Mouse (Mus musculus) cerebellum, adult 2 months (tissue): ENCODE data around the gene Adgrl3. TPM values are rescaled to one million over a fixed set of nuclear protein-coding genes. Genes with fewer than 3 reads are reported as not detected.

Experiments
- DNase-seq, 2 experiments: peaks; one replicate each; pipeline ENCODE4 v3.0.0; 2021
- H3K27ac ChIP-seq: fragments of 200-500 bp; 2 replicates; pipeline ENCODE4 v1.5.1; 2012; ENCODE audit warnings: low read length, control low read depth, inconsistent platforms; ENCODE audit not compliant: insufficient read depth
- H3K27me3 ChIP-seq: fragments of 200-500 bp; 2 replicates; pipeline ENCODE4 v1.6.1; 2012; ENCODE audit warnings: inconsistent platforms, mild to moderate bottlenecking, low read length, moderate library complexity; ENCODE audit not compliant: control insufficient read depth, insufficient read depth
- H3K4me1 ChIP-seq: fragments of 200-500 bp; 2 replicates; pipeline ENCODE4 v1.6.1; 2011; ENCODE audit warnings: low read length; ENCODE audit not compliant: control insufficient read depth, insufficient read depth
- H3K4me3 ChIP-seq: fragments of 200-500 bp; replicated peaks from 2 replicates; pipeline ENCODE3; 2011; ENCODE audit warnings: mild to moderate bottlenecking, low read depth, low read length, control low read depth; ENCODE audit not compliant: insufficient read depth
- CTCF ChIP-seq: fragments of 200-500 bp; IDR thresholded peaks from 2 replicates; pipeline ENCODE4 v1.5.1; 2011; ENCODE audit warnings: low read depth, mild to moderate bottlenecking, control low read depth, low read length, moderate library complexity, borderline replicate concordance; ENCODE audit not compliant: insufficient read depth
- POLR2A ChIP-seq: fragments of 200-500 bp; IDR thresholded peaks from 2 replicates; pipeline ENCODE4 v1.6.1; 2011; ENCODE audit warnings: low read length, control low read depth, borderline replicate concordance; ENCODE audit not compliant: insufficient read depth
- WGBS: fragments of 180-500 bp; shearing (Covaris S2); methylation state at CpG from one replicate; pipeline ENCODE4 v1.1.7; 2018; 5-methylcytosine and 5-hydroxymethylcytosine counted together
- polyA plus RNA-seq: library from polyadenylated mRNA; depleted of rRNA; stranded (reverse); fragments of >200 nt; gene quantifications from 2 replicates; pipeline ENCODE4 v1.2.3, GENCODE M21; 2012

The Adgrl3 gene
- polyA plus RNA-seq, 1 experiment: 59.3 TPM

DNA sequence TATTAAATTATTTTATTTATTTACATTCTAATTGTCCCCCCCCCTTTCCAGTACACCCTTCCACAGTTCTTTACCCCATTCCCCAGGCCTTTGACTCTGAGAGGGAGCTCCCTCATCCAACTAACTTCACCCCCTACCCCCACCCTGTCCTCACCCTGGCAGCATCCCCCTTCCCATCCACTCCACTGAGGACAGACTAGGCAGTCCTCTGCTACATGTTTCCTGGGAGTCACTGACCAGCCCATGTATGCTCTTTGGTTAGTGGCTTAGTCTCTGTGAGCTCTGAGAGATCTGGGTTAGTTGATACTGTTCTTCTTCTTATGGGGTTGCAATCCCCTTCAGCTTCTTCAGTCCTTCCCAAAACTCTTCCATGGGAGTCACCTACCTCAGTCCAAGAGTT lies 180.4 kb downstream of the Adgrl3 start:
- Histone ChIP-seq H3K27me3 (no peaks in the 10 kb centered on the region), H3K4me1 (no peaks in the 10 kb centered on the region), H3K27ac (no peak overlapping the region), H3K4me3 (no peak overlapping the region)
- DNase-seq: no peak
- no peak for TF ChIP-seq CTCF

DNA sequence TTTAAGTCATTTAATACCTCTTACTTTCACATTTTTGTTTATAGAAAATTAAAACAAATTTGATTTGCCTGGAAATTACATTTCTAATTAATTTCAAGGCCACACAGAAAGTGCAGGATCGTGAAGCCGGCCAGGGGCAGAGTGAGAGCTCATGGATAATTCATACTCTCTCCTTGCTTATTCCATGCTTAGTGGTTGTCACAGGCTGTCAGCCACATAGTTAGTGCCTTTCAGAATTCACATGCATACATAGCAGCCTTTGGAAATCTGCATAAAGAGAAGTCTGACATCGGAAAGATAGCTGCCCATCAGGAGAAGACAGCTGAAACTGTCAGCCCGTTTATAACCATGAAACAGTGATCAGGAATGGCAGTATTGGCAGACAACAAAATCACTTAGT lies 181.9 kb downstream of the Adgrl3 start:
- Histone ChIP-seq H3K27ac (no peak overlapping the region), H3K4me3 (no peak overlapping the region), H3K27me3 (no peaks in the 10 kb centered on the region), H3K4me1 (no peaks in the 10 kb centered on the region)
- no peak for TF ChIP-seq POLR2A
- no peak for TF ChIP-seq CTCF
- WGBS: 59% methylated on average over 4 of the region's 4 CpGs
- DNase-seq: no peak

DNA sequence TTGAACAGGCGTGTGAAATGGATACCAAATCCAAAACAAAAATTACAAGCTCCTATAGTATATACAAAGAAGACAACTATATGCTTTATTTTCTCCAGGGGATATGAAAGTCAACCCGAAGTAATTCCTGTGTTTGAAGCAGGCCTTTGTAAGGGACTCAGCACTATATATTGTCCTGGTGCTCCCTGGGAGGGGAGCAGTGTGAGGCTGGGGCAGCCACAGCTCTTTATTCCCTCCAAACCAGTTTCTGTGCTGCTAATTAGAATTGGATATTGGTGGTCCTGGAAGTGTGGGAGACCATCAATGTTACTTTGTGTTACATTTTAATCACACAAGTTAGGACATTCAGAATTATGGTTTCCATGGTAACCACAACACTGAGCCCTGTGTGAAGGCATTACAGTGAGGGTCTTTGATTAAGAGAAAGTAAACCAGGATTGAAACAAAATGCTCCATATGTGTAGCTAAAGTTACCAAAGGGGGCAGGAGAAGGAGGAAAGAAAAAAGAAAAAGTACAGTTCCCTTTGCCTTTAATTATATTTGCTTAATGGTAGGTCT lies 198.6 kb downstream of the Adgrl3 start:
- 0 out of 2 replicates have a peak, but pooled peaks cover 3% of the 10 kb centered on the region for H3K4me1 ChIP-seq
- no peak for TF ChIP-seq CTCF
- no peak for TF ChIP-seq POLR2A
- H3K27me3 ChIP-seq: no peaks in the 10 kb centered on the region
- WGBS: 49% methylated on average over 2 of the region's 2 CpGs
- no peak for DNase-seq
- H3K27ac ChIP-seq: no peak overlapping the region
- H3K4me3 ChIP-seq: no peak overlapping the region

DNA sequence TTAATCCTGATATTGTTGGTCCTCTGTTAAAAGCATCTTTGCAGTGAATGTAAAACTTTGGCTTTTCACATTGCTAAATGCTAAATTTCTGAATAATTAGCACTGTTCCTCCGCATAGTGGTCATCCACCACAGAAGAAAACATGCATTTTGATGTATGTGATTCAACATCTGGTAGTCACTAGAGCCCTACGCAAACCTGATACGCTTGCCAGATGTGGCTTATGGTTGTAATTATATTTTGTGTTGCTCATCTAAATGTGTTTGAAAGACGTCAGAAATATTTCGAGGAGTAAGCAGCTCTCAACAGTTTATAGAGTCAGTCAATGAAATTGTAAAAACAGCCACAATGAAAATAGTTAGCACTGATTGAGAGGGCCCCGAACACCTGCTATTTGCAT lies 204.5 kb downstream of the Adgrl3 start:
- H3K27ac ChIP-seq: no peak overlapping the region
- no peaks in the 10 kb centered on the region for H3K27me3 ChIP-seq
- DNase-seq: no peak
- TF ChIP-seq CTCF: no peak
- no peak for TF ChIP-seq POLR2A
- WGBS: 94% methylated on average over 6 of the region's 6 CpGs
- no peak overlapping the region for H3K4me3 ChIP-seq
- H3K4me1 ChIP-seq: no peaks in the 10 kb centered on the region

DNA sequence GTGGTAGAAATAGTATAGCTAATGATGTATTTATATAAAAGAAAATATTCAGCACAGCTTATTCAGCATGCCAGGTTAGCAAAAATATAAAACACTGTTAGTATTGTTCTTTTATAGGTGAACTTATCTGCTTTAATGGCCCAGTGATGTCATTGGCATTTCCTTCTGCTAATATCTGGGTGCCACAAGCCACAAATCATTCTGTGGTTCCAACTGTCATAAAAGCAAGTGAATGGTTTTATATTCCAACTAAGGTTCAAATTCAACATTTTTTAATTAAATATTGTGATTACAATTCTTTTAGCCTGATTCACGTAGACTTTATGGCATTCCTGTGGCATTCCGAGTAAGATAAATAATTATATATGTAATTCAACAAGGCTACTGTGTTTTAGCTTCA lies 205.5 kb downstream of the Adgrl3 start:
- DNase-seq: no peak
- no peaks in the 10 kb centered on the region for H3K27me3 ChIP-seq
- H3K4me1 ChIP-seq: no peaks in the 10 kb centered on the region
- TF ChIP-seq CTCF: no peak
- TF ChIP-seq POLR2A: no peak
- 98% methylated on average over 2 of the region's 2 CpGs for WGBS
- H3K4me3 ChIP-seq: no peak overlapping the region
- H3K27ac ChIP-seq: no peak overlapping the region

DNA sequence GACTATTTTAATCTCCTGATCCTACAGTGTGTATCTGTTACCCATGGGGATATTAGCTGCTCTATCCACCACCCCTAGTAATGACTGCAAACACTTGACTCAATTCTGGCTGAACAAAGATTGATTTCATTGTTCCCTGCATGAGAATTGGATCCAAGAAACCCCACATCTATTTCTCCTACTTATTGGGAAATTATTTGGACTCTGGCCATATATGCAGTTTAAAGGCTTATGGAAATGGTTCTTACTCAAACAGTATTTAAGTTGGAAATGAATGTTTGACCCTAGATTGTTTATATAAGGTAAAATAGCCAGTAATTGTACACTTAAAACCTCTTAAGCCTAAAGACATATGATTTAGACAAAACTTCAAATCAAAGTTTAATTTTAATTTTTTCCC lies 207.3 kb downstream of the Adgrl3 start:
- H3K27me3 ChIP-seq: no peaks in the 10 kb centered on the region
- H3K4me3 ChIP-seq: no peak overlapping the region
- TF ChIP-seq POLR2A: no peak
- TF ChIP-seq CTCF: no peak
- no peak overlapping the region for H3K27ac ChIP-seq
- no peak for DNase-seq
- no peaks in the 10 kb centered on the region for H3K4me1 ChIP-seq

DNA sequence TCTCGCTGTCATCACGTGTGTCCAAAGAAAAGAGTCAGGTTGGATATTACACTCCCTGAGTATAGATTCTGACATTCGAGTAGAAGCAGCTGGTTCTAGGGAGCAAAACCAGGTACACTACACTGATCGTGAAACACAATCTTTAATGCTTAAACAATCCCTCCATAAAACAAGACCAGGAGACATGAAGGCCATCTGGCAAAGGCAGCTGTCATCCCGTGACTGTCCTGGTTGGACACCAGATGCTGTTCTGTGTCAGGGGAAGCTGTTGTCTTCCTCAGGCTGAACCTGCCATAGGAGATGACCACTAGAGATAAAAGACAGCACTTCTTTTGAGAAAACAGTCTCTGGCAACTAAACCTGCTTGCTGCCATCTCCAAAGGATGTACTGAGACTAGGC lies 228.8 kb downstream of the Adgrl3 start:
- no peak overlapping the region for H3K27ac ChIP-seq
- H3K4me1 ChIP-seq: peaks cover 4% of the 10 kb centered on the region
- no peak overlapping the region for H3K4me3 ChIP-seq
- TF ChIP-seq POLR2A (no peak), CTCF (no peak)
- DNase-seq: peak; percentile 32 to 50
- 34% methylated on average over 5 of the region's 5 CpGs for WGBS
- H3K27me3 ChIP-seq: no peaks in the 10 kb centered on the region

DNA sequence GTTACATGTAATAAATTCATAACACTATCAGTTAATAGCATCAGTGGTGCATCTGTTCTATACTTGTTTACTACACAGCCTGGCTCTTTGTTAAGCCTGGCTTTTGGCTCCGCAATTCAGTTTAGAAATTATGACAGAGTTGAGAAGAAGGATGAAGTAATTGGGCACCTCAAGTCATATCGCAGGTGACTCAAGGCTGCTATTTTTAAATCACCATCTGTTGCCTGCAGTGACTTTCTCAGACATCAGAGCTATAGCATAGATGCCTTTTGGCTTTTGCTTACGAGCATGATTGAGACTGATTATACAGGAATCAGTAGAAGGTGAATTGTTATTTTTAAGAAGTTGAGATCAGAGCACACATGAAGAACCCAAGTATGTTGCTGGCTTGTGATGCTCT lies 236.2 kb downstream of the Adgrl3 start:
- Histone ChIP-seq H3K4me3 (no peak overlapping the region), H3K27me3 (no peaks in the 10 kb centered on the region; the same call in 1 of the 2 replicates), H3K27ac (no peak overlapping the region), H3K4me1 (peaks cover 5% of the 10 kb centered on the region; the same call in 1 of the 2 replicates)
- peak; percentile 21 to 80 for DNase-seq
- 16% methylated on average over 3 of the region's 3 CpGs for WGBS
- TF ChIP-seq CTCF: no peak
- no peak for TF ChIP-seq POLR2A
